Mouse (Mus musculus) fat pad, adult 2 months (tissue): ENCODE results near the gene Zup1.
"Not testable (repeated sequence)": the region's sequence is repeated elsewhere in the genome, so short reads cannot be mapped to it uniquely, and the experiment has no call there.

Experiments used
- DNase-seq: peaks from one replicate; pipeline ENCODE4 v3.0.0-alpha.2; 2011; ENCODE audit warnings: low read depth, low spot score; ENCODE audit errors: extremely low read depth

Zup1 gene

DNA sequence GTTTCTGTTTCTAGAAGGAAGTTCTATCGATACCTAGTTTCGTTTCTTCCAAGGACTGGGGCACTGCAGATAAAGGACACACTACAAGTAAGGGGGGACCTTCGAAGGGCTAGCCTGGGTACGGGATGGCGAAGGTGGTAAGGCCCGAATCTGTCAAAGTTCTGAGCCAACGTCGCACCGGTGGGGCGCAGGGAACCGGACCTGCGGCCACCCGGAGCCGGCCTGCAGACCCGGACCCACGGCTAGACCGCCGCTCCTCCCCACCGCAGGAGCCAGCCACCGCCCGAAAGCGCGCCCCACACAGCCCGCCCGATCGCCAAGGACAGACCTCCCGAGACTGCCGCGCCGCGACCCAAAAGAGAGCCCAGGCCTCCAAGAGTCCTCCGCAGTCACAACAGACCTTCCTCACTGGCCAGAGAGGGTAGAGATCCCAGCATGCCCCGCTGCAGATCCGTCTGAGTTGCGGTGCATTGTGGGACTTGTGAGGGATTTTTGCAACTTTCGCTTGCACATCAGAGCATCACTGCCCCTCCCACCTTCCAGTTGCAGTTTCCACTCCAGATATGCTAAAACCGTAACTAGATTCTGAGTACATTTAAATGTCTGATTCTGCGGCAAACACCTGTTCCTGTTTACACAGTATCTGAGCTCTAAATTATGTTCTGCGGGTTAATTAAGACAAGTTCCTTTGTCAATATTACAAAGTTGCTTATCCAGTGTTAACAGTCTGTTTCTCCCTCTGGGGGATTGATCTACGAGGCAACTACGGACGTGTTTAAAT is at the start of gene Zup1:
Gene Zup1, minus strand, starts transcription at position 467 of the 781 bp plus-strand sequence.
- peak; percentile 19 for DNase-seq

DNA sequence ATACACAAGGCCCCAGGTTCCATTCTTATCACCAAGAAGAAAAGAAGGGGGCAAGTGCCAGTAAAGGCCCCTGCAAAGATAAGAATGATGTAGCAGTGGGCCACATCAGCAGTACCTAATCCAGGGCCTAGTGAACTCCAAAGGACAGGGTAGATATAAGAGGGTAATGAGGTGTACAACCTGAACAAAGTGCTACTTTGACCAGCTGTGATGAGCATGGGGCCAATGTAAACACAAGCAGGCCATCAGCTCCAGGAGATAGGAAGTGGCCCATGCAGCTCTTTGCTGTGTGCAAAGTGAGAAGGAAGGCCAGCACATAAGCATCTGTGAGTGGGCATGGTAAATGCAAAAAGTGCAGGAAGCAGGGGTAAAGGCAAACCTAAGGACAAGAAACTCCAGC is 47.3 kb upstream of the Zup1 start:
- no peak for DNase-seq

DNA sequence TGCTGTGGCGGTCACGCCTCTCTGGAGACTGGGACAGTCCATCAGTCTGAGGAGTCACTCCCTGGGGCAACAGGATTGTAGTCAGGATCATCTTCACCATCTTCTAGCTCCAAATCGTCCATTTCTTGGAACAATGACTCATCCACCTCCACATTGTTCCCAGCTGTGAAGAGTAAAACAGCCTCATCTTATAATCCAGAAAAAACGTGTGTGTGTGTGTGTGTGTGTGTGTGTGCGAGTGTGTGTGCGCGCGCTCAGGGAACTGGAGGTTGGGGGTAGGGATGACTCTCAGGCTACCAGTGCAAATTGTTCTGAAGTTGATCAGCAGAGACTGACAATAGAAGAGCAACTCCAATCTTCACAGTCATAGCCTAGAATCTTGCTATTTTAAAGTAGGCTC is 45.6 kb upstream of the Zup1 start:
- DNase-seq: not testable (repeated sequence)

DNA sequence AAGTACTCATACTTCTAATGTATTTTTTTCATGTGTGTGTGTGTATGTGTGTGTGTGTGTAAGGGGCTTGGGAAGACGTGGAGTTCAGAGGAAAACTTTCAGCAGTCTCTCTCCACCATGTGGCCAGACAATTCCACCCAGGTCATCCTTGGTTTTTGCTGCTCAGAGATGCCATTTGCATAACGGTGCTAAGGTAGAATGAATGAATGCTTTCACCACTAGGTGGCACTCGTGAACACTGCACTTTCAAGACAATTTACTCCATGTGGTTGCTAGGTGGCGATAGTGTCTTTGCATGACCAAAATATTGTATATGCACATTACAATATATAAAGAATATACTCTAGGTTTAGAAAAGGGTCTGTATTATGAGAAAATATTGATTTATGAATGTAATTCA is 35.7 kb upstream of the Zup1 start:
- peak; percentile 13 for DNase-seq

DNA sequence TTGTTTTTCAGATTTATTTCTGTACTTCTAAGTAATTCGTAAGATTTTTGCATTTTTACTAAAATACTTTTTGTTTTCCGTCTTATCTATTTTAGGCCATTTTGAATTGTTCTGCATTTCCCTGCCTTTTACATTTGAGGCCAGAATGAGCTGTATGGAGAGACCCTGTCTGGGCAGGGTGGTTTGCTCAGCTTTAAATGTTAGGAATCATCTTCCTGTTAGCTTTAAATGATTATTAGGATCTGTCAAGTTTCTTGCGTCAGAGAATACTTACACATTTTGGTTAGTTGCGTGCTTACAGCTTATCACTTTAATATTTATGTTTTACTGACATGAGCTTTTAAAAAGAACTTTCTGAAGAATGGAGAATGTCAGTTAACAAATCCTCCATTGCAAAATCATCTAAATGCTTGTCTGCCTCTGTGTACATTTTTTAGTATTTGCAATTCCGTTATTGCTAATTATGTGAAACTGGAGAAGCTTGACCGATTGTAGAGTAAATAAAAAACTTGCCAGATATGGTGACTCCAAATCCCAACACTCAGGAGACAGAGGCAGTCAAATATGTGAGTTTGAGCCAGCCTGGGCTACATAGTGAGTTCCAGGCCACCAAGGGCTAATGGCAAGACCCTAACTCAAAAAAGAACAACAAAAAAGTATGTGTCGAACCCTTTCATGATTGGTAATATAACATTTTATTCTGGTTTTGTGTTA is 23.9 kb upstream of the Zup1 start:
- no peak for DNase-seq

DNA sequence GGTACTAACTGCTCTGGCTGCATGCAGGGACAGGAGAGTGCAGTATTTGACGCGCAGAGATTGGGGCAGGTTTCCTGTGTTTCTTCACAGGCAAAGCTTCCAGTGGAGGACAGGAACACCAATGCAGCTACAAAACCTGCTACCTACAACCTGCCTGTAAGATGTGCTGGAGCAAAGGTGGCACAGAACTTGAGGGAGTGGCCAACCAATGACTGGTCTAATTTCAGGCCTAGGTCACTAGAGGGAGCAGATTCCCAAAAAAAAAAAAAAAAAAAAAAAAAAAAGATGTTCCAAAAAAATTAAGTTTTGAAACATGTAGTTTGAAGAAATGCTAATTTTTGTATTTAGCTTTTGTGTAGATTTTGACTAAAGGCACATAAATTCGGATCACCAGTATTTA is 1.4 kb upstream of the Zup1 start:
- DNase-seq: no peak

DNA sequence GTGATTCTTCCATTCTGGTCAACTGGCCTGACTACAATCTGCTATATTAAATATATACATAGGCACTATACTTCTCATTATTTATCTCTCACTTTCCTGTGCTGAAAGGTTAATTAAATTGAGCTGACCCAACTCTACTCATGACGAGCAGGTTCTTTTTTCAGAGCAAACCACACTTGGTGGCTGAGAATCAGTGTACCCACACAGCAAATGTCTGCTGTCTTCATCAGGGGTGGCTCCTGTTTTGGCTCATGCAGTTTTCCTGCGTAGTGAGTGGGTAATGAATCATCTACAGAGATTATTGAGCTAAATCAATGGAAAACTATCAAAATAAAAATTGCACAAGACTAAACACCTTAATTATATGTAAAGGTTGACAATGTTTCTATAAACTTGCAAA is 4.7 kb downstream of the Zup1 start:
- DNase-seq: no peak

DNA sequence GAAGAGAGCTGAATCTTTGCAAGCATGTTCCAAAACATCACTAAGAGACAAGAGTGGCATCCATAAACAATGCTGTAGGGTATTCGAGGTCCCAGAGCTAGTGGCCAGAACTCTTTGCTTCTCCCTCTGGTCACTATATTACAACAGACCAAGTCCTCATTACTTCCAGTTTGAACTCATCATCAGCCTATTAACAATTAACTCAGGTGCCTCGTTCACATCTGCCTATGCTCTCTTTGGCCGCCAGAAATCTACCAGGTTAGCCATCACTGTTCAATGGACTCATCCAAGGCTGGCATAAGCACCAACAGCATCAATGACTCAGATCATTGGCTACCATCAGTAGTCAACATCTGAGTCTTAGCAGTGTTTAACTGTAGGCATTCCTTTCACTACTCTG is 5.7 kb downstream of the Zup1 start:
- DNase-seq: no peak

DNA sequence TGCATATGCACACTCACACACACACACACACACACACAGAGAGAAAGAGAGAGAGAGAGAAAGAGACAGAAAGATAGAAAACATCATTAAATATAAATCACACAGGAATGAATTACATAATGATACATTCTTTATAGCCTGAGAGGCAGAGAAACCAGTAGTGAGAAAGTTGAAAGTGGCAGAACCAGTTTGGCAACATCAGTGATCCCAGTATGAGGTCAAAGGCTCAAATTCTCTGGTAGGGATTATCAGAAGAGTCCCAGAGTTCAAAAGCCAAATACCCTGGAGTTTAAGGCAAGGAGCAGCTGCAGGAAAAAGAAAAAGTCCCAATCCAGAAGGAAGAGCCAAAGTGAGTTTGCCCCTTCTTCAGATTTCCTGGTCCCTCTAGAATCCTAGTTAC is 10.4 kb downstream of the Zup1 start:
- peak; percentile 42 for DNase-seq

DNA sequence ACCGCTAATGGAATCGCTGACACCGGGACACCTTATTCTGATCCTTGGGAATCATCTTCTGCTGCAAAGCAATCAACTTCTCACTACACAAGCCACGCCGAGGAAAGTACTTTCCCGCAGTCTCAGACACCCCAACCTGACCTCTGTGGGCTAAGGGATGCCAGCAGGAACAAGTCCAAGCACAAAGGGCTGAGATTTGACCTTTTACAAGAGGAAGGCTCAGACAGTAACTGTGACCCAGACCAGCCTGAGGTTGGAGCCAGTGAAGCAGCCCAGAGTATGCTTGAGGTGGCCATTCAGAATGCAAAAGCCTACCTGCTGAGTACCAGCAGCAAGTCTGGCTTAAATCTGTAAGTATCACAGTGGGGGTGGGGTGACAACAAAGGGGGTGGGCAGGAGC is 45.6 kb downstream of the Zup1 start:
- DNase-seq: no peak

DNA sequence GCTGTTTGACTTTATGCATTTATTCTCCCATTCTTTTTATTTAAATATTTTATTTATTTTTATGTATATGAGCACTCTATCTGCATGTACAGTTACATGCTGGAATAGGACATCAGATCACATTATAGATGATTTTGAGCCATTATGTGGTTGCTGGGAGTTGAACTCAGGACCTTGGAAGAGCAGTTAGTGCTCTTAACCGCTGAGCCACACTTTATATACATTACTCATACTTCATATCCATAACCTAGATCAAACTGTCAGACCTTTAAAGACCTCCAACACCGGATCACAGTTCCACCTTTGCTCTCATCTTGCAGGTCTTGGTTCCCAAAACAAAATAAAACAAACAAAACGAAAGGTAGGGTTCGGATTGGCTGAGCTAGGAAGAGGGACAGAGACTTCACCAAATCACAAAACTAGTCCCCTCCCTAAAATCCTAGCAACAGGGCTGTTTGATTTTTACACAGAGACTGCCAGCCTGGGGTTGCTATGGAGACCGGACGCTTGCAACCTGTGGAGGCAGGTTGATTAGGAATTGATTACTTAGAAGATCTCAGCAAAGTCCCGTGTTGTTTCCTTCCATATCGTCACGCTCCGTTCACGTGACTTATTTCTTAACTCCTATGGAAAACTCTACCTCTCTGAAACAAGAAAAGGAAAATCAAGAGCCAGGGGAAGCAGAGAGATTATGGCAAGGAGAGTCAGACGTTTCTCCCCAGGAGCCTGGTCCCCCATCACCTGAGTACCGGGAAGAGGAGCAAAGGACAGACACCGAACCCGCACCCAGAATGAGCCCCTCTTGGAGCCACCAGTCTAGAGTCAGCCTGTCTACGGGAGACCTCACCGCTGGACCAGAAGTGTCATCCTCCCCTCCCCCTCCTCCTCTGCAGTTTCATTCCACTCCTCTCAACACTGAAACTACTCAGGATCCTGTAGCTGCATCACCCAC is 46.3 kb downstream of the Zup1 start, which contains the start of gene Rsph4a:
Gene Rsph4a, plus strand, starts transcription at position 582 of the 952 bp plus-strand sequence.
- no peak for DNase-seq

DNA sequence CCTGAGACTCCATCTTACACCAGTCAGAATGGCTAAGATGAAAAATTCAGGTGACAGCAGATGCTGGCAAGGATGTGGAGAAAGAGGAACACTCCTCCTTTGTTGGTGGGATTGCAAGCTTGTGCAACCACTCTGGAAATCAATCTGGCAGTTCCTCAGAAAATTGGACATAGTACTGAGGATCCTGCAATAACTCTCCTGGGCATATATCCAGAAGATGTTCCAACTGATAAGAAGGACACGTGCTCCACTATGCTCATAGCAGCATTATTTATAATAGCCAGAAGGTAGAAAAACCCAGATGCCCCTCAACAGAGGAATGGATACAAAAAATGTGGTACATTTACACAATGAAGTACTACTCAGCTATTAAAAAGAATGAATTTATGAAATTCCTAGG is 49.5 kb downstream of the Zup1 start:
- not testable (repeated sequence) for DNase-seq

DNA sequence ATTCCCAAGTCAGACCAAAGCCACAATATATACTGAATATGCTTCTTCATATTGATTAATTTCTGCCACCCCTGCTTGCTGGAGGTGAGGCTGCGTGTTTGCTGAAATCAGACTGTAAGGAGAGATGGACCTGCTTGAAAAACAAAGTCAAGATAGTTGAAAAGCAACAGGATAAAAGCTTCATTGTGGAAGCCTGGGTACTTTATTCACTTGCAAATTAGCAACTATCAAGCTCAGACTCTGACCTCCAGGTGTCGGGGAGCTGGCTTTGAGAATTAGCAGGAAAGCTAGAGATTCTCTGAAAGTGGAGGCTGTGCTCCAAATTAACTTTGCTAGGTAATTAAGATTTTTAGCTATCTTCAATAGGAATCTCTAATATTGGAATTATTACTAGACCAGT is 68.7 kb downstream of the Zup1 start:
- not testable (repeated sequence) for DNase-seq

DNA sequence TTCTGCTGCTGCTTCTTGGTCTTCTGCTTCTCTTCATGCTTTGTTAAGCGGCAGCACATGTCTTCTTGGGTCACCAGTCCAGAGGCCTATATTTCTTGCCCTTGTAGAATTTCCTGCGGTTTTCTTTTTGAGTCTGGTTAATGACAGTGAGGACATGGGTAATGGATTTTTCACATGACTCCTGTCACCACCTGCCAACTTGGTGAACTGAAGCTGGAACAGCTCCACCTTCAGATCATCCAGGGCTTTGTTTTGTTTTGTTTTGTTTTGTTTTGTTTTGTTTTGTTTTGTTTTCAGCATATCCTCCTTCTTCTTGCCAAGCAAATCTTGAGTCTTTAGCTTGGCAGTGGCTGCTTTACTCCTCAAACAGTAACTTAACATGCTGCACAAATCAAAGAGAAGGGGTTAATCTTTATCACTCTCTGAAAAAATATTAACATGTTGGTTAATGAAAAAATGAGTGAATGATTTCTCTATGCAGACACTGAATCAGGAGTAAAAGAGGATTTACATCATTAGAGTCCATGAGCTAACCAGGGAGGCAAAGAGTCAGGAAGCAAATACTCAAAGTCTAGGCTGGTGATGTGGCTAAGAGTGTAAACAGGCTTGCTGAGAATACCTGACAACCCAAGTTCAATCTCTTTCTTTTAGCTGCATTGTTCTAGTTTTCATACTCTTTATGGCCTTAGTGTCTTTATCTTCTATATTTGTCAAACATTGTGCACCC is 78.2 kb downstream of the Zup1 start:
- no peak for DNase-seq

DNA sequence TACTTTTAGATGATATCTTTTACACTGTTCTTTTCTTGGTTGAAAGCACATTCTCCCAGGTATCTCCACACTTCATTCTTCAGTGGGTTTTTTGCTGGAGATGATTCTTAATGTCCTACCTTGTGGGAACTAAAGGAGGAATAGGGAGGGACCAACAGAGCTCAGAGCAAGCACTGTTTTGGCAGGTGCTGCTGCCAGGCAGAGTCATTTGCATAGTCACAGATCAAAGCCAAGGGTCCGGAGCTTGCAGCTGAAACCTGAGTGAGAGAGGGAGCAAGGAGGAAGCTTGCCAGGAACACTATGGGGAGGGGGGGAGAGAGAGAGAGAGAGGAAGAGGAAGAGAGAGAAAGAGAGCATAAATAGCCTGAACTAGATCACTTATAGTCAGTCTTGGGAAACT is 80.6 kb downstream of the Zup1 start:
- DNase-seq: no peak
